Mouse (Mus musculus) neural tube, embryonic 14.5 days (tissue): Measurements from ENCODE around the gene Hoxc11. TPM values are rescaled to one million over a fixed set of nuclear protein-coding genes. Genes with fewer than 3 reads are reported as not detected.

Experiments
- ATAC-seq: fragments of 200-750 bp; cut with Nextera tagmentation; 2 replicates; pipeline ENCODE4 v1.8.0; 2017; ENCODE audit warnings: low read depth, mild to moderate bottlenecking, moderate TSS enrichment, moderate library complexity
- H3K27ac ChIP-seq: fragments of 300-500 bp; sonication (generic); 2 replicates; pipeline ENCODE4 v1.5.1; 2014; ENCODE audit warnings: low read depth, mild to moderate bottlenecking, control low read depth, low read length, moderate library complexity, mixed read lengths
- H3K27me3 ChIP-seq: fragments of 300-500 bp; sonication (generic); 2 replicates; pipeline ENCODE4 v1.6.1; 2014; ENCODE audit warnings: low read length; ENCODE audit not compliant: control insufficient read depth, insufficient read depth
- H3K36me3 ChIP-seq: fragments of 300-500 bp; sonication (generic); 2 replicates; pipeline ENCODE4 v1.6.1; 2014; ENCODE audit warnings: low read length, mixed read lengths; ENCODE audit not compliant: control insufficient read depth, insufficient read depth
- H3K4me1 ChIP-seq: fragments of 300-500 bp; sonication (generic); 2 replicates; pipeline ENCODE4 v1.6.1; 2014; ENCODE audit warnings: low read length; ENCODE audit not compliant: control insufficient read depth, insufficient read depth
- H3K4me2 ChIP-seq: fragments of 300-500 bp; sonication (generic); 2 replicates; pipeline ENCODE4 v1.6.1; 2014; ENCODE audit warnings: mild to moderate bottlenecking, low read depth, low read length, control low read depth
- H3K4me3 ChIP-seq: fragments of 300-500 bp; sonication (generic); 2 replicates; pipeline ENCODE4 v1.5.1; 2014; ENCODE audit warnings: low read depth, low read length, control low read depth, mixed read lengths
- H3K9ac ChIP-seq: fragments of 300-500 bp; sonication (generic); replicated peaks from 2 replicates; pipeline ENCODE4 v1.6.1; 2014; ENCODE audit warnings: low read depth, mild to moderate bottlenecking, control low read depth, low read length, mixed read lengths
- H3K9me3 ChIP-seq: fragments of 300-500 bp; sonication (generic); 2 replicates; pipeline ENCODE4 v1.6.1; 2016; ENCODE audit warnings: low read length; ENCODE audit not compliant: control insufficient read depth
- WGBS: fragments of 180-500 bp; shearing (Covaris S2); extraction: QIAGEN DNeasy Blood & Tissue Kit; methylation state at CpG from one replicate; pipeline ENCODE4 v1.1.7; 2014; 5-methylcytosine and 5-hydroxymethylcytosine counted together
- polyA plus RNA-seq: library from polyadenylated mRNA; unstranded; fragments of >200 nt; fragmentation: Nextera tagmentation; extraction: Ambion mirVana; gene quantifications from 2 replicates; pipeline ENCODE4 v1.2.1, GENCODE M21; 2014

Hoxc11 gene
- polyA plus RNA-seq, 1 experiment from 2014 or later = not detected

DNA sequence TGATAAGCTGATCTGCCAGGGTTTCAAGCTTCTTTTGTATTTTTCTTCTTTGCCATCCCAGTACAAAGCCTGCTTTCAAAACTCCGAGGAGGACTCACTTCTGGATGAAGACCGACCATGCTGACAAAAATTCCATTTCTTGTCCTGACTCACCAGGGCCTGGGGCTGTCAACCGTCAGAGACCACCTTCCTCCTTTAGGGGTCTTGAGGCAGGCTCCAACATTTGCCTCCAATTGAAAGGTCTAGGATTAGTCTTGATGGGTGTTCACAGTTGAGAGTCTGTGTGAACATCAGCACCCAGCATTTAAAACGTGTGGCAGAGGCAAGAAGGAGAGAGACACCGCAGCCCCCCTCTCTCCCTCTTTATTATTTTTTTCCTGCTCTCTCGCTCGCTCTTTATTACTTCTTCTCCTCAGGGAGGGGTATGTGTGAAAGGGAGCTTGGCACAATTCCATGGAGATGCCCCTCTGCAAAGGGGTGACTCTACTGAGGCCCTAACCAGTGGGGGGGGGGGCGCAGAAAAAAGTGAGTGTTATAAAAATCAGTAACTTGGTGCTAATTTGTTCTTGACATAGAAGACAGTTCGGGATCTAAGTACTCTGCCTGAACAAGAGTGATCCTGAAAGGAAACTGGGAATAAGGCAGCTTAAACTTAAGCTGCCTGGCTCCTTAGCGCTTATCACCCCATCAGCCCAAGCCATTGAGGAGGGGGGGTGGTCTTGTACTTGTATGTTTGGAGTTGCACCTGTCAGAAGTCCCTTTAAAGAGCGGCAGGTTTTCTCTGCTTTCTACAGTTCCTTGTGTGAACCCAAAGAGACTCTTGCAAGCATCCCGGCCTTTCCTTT lies 34.7 kb upstream of the Hoxc11 start:
- H3K9me3 ChIP-seq = no peaks in the 10 kb centered on the region
- 0 out of 2 replicates have a peak overlapping the region, but pooled peaks have one; percentile 3 for H3K27ac ChIP-seq
- peak overlapping the region; percentile 23; the same call in 1 of the 2 replicates for H3K4me2 ChIP-seq
- no peak for ATAC-seq
- no peaks in the 10 kb centered on the region for H3K36me3 ChIP-seq
- 1% methylated on average over 12 of the region's 12 CpGs for WGBS
- no peak overlapping the region for H3K9ac ChIP-seq
- H3K4me3 ChIP-seq = no peak overlapping the region; the same call in 1 of the 2 replicates
- H3K27me3 ChIP-seq = peaks cover 52% of the 10 kb centered on the region
- no peaks in the 10 kb centered on the region for H3K4me1 ChIP-seq

DNA sequence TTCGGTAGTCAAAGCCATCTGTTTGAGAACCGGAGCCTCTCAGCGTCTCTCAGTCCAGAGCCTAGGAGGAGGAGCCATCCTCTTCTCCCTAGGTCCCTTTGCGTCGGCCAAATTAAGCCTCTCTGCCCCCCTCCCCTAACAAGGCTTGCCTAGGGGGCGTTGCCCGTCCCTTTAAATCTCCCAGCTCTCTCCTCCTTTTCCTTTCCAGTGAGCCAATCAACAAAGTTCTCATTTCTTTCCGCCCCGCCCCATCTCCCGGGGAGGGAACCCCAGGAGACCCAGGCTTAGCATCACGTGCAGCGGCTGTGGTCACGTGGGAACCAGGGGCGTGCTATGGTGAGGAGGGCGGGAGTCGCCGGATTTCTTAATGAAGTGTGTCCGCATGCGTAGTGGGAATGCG lies 33.6 kb upstream of the Hoxc11 start:
- Histone ChIP-seq H3K27ac (no peak overlapping the region), H3K9me3 (no peaks in the 10 kb centered on the region), H3K36me3 (no peaks in the 10 kb centered on the region), H3K9ac (no peak overlapping the region), H3K4me1 (no peaks in the 10 kb centered on the region), H3K4me3 (no peak overlapping the region), H3K27me3 (peaks cover 50% of the 10 kb centered on the region), H3K4me2 (peak overlapping the region; percentile 23; the same call in 1 of the 2 replicates)
- under 1% methylated on average over 19 of the region's 20 CpGs for WGBS
- peak; percentile 80 for ATAC-seq

DNA sequence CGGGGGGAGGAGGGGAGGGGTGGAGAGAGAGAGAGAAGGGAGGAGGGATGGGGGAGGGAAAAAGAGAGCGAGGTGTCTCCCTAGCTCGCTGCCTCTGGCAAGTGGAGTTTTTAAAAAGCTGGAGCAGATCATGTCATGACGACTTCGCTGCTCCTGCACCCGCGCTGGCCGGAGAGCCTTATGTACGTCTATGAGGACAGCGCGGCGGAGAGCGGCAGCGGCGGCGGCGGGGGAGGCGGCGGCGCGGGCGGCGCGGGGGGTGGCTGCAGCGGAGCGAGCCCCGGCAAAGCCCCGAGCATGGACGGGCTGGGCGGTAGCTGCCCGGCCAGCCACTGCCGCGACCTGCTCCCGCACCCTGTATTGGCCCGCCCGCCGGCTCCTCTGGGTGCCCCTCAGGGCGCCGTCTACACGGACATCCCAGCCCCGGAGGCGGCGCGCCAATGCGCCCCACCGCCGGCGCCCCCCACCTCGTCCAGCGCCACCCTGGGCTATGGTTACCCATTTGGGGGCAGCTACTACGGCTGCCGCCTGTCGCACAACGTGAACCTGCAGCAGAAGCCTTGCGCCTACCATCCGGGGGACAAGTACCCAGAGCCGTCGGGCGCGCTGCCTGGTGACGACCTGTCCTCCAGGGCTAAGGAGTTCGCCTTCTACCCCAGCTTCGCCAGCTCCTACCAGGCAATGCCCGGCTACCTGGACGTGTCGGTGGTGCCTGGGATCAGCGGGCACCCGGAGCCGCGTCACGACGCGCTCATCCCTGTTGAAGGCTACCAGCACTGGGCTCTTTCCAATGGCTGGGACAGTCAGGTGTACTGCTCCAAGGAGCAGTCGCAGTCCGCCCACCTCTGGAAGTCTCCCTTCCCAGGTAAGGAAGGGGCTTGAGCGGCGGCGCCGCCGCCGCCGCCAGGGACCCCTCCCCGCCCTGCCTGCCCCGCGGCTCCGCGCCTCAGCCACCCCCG lies 32.9 kb upstream of the Hoxc11 start, which contains the start of gene Hoxc13:
TSS of gene Hoxc13 (plus strand) at position 51 of the 959 bp plus-strand sequence.
- WGBS = under 1% methylated on average over 80 of the region's 88 CpGs
- peak; percentile 75 for ATAC-seq
- H3K36me3 ChIP-seq = no peaks in the 10 kb centered on the region
- no peaks in the 10 kb centered on the region for H3K9me3 ChIP-seq
- peak within 1 kb of the TSS; percentile 23 for H3K4me2 ChIP-seq
- peak within 1 kb of the TSS; percentile 23; the same call in 1 of the 2 replicates for H3K27ac ChIP-seq
- peak within 1 kb of the TSS; percentile 52 for H3K9ac ChIP-seq
- peaks cover 50% of the 10 kb centered on the region for H3K27me3 ChIP-seq
- H3K4me3 ChIP-seq = peak within 1 kb of the TSS; percentile 29
- no peaks in the 10 kb centered on the region for H3K4me1 ChIP-seq

DNA sequence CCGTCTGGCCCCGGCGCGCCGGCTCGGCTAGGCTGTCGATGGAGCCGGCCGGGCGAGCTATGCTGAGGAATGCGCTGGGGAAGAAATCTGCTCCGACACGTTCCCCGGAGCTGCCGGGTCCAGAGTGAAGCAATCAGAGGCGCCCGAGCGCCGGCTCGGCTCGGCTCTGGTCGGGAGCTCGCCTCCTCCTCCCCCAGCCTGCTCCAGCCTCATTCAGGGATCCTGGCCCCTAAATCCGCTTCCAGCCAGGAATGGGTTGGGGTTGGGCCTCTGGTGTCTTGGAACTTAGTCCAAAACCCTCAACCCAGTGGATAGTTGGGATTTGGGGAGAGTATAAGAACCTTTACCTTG lies 32.2 kb upstream of the Hoxc11 start:
- no peak overlapping the region for H3K27ac ChIP-seq

GRCm38 (mm10) chr15:102922636-102923500 lies 31.4 kb upstream of the Hoxc11 start:
- Histone ChIP-seq H3K4me1 (no peaks in the 10 kb centered on the region), H3K9me3 (no peaks in the 10 kb centered on the region), H3K27me3 (peaks cover 42% of the 10 kb centered on the region), H3K9ac (no peak overlapping the region; the same call in 1 of the 2 replicates), H3K36me3 (no peaks in the 10 kb centered on the region), H3K4me3 (peak overlapping the region; percentile 29; the same call in 1 of the 2 replicates), H3K4me2 (peak overlapping the region; percentile 23; the same call in 1 of the 2 replicates), H3K27ac (no peak overlapping the region)
- ATAC-seq = no peak
- WGBS = 13% methylated on average over 6 of the region's 6 CpGs

More for the DNA sequence above, 32.2 kb upstream of the Hoxc11 start:
- no peak for ATAC-seq
- Histone ChIP-seq H3K4me1 (no peaks in the 10 kb centered on the region), H3K27me3 (peaks cover 45% of the 10 kb centered on the region), H3K4me2 (no peak overlapping the region), H3K9ac (peak overlapping the region; percentile 52), H3K36me3 (no peaks in the 10 kb centered on the region), H3K4me3 (peak overlapping the region; percentile 29), H3K9me3 (no peaks in the 10 kb centered on the region)
- 2% methylated on average over 21 of the region's 24 CpGs for WGBS

GRCm38 (mm10) chr15:102927032-102927645 lies 27.1 kb upstream of the Hoxc11 start:
- no peaks in the 10 kb centered on the region for H3K36me3 ChIP-seq
- peaks cover 66% of the 10 kb centered on the region for H3K27me3 ChIP-seq
- no peak overlapping the region for H3K9ac ChIP-seq
- peak overlapping the region; percentile 6; the same call in 1 of the 2 replicates for H3K4me3 ChIP-seq
- H3K27ac ChIP-seq = no peak overlapping the region
- no peaks in the 10 kb centered on the region for H3K9me3 ChIP-seq
- no peak for ATAC-seq
- no peaks in the 10 kb centered on the region for H3K4me1 ChIP-seq
- H3K4me2 ChIP-seq = peak overlapping the region; percentile 27; the same call in 1 of the 2 replicates
- WGBS = 2% methylated on average over 40 of the region's 40 CpGs

DNA sequence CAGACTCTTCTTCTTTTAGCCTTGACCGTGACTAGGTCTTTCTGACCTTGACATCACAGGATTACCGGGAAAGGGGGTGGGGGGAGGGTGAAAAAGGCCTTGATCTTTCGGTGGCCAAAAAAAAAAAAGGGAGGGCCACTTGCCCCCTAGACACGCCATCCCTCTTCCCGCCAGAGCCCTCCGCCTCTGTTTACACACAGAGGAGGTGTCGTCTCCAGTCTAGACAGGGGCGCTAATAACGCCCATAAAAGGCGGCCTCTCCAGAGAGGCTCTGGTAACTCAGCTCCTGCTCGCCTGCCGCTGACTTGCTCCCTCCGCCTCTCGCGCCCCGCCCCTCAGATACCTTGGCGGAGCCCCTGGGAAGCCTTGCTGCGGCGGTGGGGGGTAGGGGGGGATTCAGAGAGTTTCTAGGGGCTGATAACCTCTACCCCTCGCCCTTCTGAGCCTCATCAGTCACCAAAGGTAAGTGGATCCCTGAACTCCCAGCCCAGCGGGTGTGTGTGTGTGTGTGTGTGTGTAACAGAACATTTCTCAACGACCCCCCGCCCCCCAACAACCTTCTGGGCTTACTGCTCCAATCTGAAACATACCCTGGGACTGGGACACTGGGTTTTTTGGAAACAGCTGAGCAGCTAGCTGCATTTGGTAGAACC lies 22.4 kb upstream of the Hoxc11 start:
- no peak overlapping the region; the same call in 1 of the 2 replicates for H3K4me2 ChIP-seq
- peaks cover 62% of the 10 kb centered on the region for H3K27me3 ChIP-seq
- no peak overlapping the region; the same call in 1 of the 2 replicates for H3K4me3 ChIP-seq
- WGBS = under 1% methylated on average over 23 of the region's 23 CpGs
- H3K36me3 ChIP-seq = no peaks in the 10 kb centered on the region
- no peak overlapping the region for H3K27ac ChIP-seq
- H3K4me1 ChIP-seq = 0 out of 2 replicates have a peak, but pooled peaks cover 3% of the 10 kb centered on the region
- H3K9ac ChIP-seq = no peak overlapping the region
- ATAC-seq = peak; percentile 60; the same call in 1 of the 2 replicates
- H3K9me3 ChIP-seq = no peaks in the 10 kb centered on the region
